Mouse (Mus musculus): ENCODE data around the gene Hcar2. TPM values are rescaled to one million over a fixed set of nuclear protein-coding genes. Genes with fewer than 3 reads are reported as not detected.

Gene Hcar2
- total and polyA plus RNA-seq, 3 experiments: not detected

DNA sequence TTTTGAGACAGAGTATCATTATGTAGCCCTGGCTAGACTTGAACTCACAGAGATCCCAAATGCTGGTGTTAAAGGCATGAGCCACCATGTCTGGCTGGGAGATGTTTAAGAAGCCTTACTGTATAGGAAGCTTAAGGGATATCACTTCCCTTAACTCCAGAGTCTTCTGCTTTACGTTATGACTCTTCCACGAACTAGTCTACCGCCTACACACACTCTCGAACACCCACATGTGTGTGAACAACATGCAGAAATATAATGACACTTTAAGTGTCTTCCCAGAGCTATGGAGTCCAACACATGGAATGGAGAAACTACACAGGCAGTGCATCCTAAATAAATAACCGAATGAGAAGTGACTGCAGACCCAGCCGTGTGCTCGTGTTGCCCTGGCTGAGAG, 18.6 kb upstream of the Hcar2 start:
- no peaks in the 10 kb centered on the region for H3K79me2 ChIP-seq (ENCODE audit: control insufficient read depth, insufficient read depth, low read length, poor library complexity)
- peak overlapping the region; percentile 61 to 86 for H3K4me3 ChIP-seq (ENCODE audit: control insufficient read depth in 1 of 2, insufficient read depth in 1 of 2, low read depth in 2 of 2, low read length in 2 of 2)
- no peaks in the 10 kb centered on the region for H3K36me3 ChIP-seq (ENCODE audit: control insufficient read depth in 1 of 2, insufficient read depth in 2 of 2, low read length in 2 of 2)
- no peaks in the 10 kb centered on the region for H3K9me3 ChIP-seq (replicated peaks; ENCODE audit: insufficient read depth, low read length)
- 0 out of 2 replicates have a peak, but pooled peaks have one; percentile 50 for TF ChIP-seq MXI1 (IDR thresholded peaks at IDR 0.05; ENCODE audit: low read depth, low read length)
- TF ChIP-seq RAD21 (IDR thresholded peaks at IDR 0.05; ENCODE audit: low read depth, low read length): no peak
- peak overlapping the region; percentile 66 for H3K27ac ChIP-seq (ENCODE audit: control insufficient read depth, low read depth, low read length)
- no peaks in the 10 kb centered on the region; a peak in 1 of 4 replicates for H3K27me3 ChIP-seq (ENCODE audit: control insufficient read depth in 1 of 2, insufficient read depth in 2 of 2, low read length in 2 of 2)
- H3K9ac ChIP-seq (ENCODE audit: control insufficient read depth, low read depth, low read length, poor library complexity, severe bottlenecking): peak overlapping the region; percentile 74
- peaks cover 4 to 8% of the 10 kb centered on the region in 2 experiments for H3K4me1 ChIP-seq (ENCODE audit: control insufficient read depth in 1 of 2, insufficient read depth in 2 of 2, low read length in 2 of 2)
- no peak for DNase-seq (ENCODE audit: low read depth, low spot score)

- Histone ChIP-seq H3K27ac (ENCODE audit: control insufficient read depth, low read depth, low read length) (no peak overlapping the region), H3K4me1 (ENCODE audit: control insufficient read depth in 1 of 2, insufficient read depth in 2 of 2, low read length in 2 of 2) (peaks cover 4 to 8% of the 10 kb centered on the region in 2 experiments), H3K4me3 (ENCODE audit: control insufficient read depth in 1 of 2, insufficient read depth in 1 of 2, low read depth in 2 of 2, low read length in 2 of 2) (no peak overlapping the region), H3K27me3 (ENCODE audit: control insufficient read depth in 1 of 2, insufficient read depth in 2 of 2, low read length in 2 of 2) (no peaks in the 10 kb centered on the region; a peak in 2 of 4 replicates), H3K79me2 (ENCODE audit: control insufficient read depth, insufficient read depth, low read length, poor library complexity) (no peaks in the 10 kb centered on the region), H3K9ac (ENCODE audit: control insufficient read depth, low read depth, low read length, poor library complexity, severe bottlenecking) (no peak overlapping the region), H3K36me3 (ENCODE audit: control insufficient read depth in 1 of 2, insufficient read depth in 2 of 2, low read length in 2 of 2) (no peaks in the 10 kb centered on the region), H3K9me3 (replicated peaks; ENCODE audit: insufficient read depth, low read length) (no peaks in the 10 kb centered on the region)
- peak; percentile 45 for DNase-seq (ENCODE audit: low read depth, low spot score)
- TF ChIP-seq GATA1 (IDR thresholded peaks at IDR 0.05; ENCODE audit: low read depth, low read length): no peak
- TF ChIP-seq RAD21 (IDR thresholded peaks at IDR 0.05; ENCODE audit: low read depth, low read length): peak; percentile 21; the same call in 1 of the 2 replicates
- TF ChIP-seq SMC3 (IDR thresholded peaks at IDR 0.05; ENCODE audit: low read depth, low read length): peak; percentile 28; the same call in 1 of the 2 replicates
- TF ChIP-seq ZC3H11A (IDR thresholded peaks at IDR 0.05; ENCODE audit: low read depth, low read length): 0 out of 2 replicates have a peak, but pooled peaks have one; percentile 30
- TF ChIP-seq CTCF (IDR thresholded peaks at IDR 0.05 in 2 of 3, conservative IDR thresholded peaks at IDR 0.05 in 1 of 3; ENCODE audit: control insufficient read depth in 1 of 3, insufficient read depth in 1 of 3, low read depth in 2 of 3, low read length in 3 of 3, poor library complexity in 1 of 3, severe bottlenecking in 1 of 3): peak in 2 of 3 experiments; percentile 40 to 44; a peak in 5 of 6 replicates
These were observed 15.5 kb upstream of the Hcar2 start for GRCm38 (mm10) chr5:123880778-123881177.

DNA sequence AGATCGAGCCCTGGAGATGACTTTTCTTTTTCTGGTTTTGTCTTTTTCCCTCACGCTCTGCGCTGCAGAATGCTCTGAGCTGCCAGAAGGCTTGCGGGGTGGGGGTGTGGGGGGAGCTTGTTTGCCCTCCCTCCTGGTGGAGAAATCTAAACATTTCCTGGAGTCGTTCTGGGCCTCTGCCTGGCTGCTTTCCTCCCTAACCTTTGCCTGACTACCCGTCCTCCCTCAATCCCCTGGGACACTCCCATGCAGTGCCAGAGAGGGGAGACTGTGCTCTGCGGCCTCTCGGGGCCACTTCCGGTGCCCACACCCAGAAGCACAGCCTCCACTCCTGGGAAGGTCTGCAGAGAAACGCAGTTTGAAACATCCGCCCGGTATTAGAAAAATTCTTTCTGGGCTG, 14.6 kb upstream of the Hcar2 start, which contains the start of gene Hcar1:
Gene Hcar1, minus strand, starts transcription at position 93 of the 400 bp plus-strand sequence.
- peaks cover 0 to 2% of the 10 kb centered on the region in 2 experiments for H3K27me3 ChIP-seq (ENCODE audit: control insufficient read depth in 1 of 2, insufficient read depth in 2 of 2, low read length in 2 of 2)
- H3K9me3 ChIP-seq (replicated peaks; ENCODE audit: insufficient read depth, low read length): no peaks in the 10 kb centered on the region
- H3K36me3 ChIP-seq (ENCODE audit: control insufficient read depth in 1 of 2, insufficient read depth in 2 of 2, low read length in 2 of 2): no peaks in the 10 kb centered on the region
- DNase-seq (ENCODE audit: low read depth, low spot score): no peak
- no peaks in the 10 kb centered on the region for H3K79me2 ChIP-seq (ENCODE audit: control insufficient read depth, insufficient read depth, low read length, poor library complexity)
- no peak within 1 kb of the TSS for H3K4me3 ChIP-seq (ENCODE audit: control insufficient read depth in 1 of 2, insufficient read depth in 1 of 2, low read depth in 2 of 2, low read length in 2 of 2)
- H3K9ac ChIP-seq (ENCODE audit: control insufficient read depth, low read depth, low read length, poor library complexity, severe bottlenecking): no peak within 1 kb of the TSS
- no peak within 1 kb of the TSS for H3K27ac ChIP-seq (ENCODE audit: control insufficient read depth, low read depth, low read length)
- TF ChIP-seq TBP (IDR thresholded peaks at IDR 0.05; ENCODE audit: low read depth, low read length) (no peak), POLR2A (IDR thresholded peaks at IDR 0.05; ENCODE audit: control insufficient read depth in 1 of 2, insufficient read depth in 1 of 2, low read depth in 1 of 2, low read length in 2 of 2, poor library complexity in 1 of 2) (no peak)
- H3K4me1 ChIP-seq (ENCODE audit: control insufficient read depth in 1 of 2, insufficient read depth in 2 of 2, low read length in 2 of 2): peaks cover 4 to 8% of the 10 kb centered on the region in 2 experiments

- no peak overlapping the region for H3K4me3 ChIP-seq (ENCODE audit: control insufficient read depth in 1 of 2, insufficient read depth in 1 of 2, low read depth in 2 of 2, low read length in 2 of 2)
These were observed 12.8 kb upstream of the Hcar2 start for GRCm38 (mm10) chr5:123878056-123878455.

More at GRCm38 (mm10) chr5:123878056-123878455, 12.8 kb upstream of the Hcar2 start:
- Histone ChIP-seq H3K27ac (ENCODE audit: control insufficient read depth, low read depth, low read length) (no peak overlapping the region), H3K4me1 (ENCODE audit: control insufficient read depth in 1 of 2, insufficient read depth in 2 of 2, low read length in 2 of 2) (no peaks in the 10 kb centered on the region), H3K27me3 (ENCODE audit: control insufficient read depth in 1 of 2, insufficient read depth in 2 of 2, low read length in 2 of 2) (peaks cover 0 to 3% of the 10 kb centered on the region in 2 experiments), H3K9ac (ENCODE audit: control insufficient read depth, low read depth, low read length, poor library complexity, severe bottlenecking) (no peak overlapping the region), H3K79me2 (ENCODE audit: control insufficient read depth, insufficient read depth, low read length, poor library complexity) (no peaks in the 10 kb centered on the region), H3K36me3 (ENCODE audit: control insufficient read depth in 1 of 2, insufficient read depth in 2 of 2, low read length in 2 of 2) (no peaks in the 10 kb centered on the region), H3K9me3 (replicated peaks; ENCODE audit: insufficient read depth, low read length) (no peaks in the 10 kb centered on the region)
- DNase-seq (ENCODE audit: low read depth, low spot score): no peak
- no peak for TF ChIP-seq POLR2AphosphoS2 (IDR thresholded peaks at IDR 0.05; ENCODE audit: low read length)
- no peak for TF ChIP-seq E2F4 (IDR thresholded peaks at IDR 0.05; ENCODE audit: borderline replicate concordance, low read depth, low read length)
- no peak for TF ChIP-seq TCF12 (IDR thresholded peaks at IDR 0.05; ENCODE audit: low read depth, low read length)

Data from MEL (cell line).